Mouse (Mus musculus) G1E (cell line): ENCODE measurements around the gene Gm364. TPM values are rescaled to one million over a fixed set of nuclear protein-coding genes. Genes with fewer than 3 reads are reported as not detected.

ENCODE experiments used
- ATAC-seq: 2 replicates; pipeline ENCODE4 v1.8.0; 2016; ENCODE audit warnings: mild to moderate bottlenecking; ENCODE audit not compliant: insufficient number of reproducible peaks, poor library complexity, low FRiP score, severe bottlenecking; ENCODE audit errors: extremely low read depth
- DNase-seq: peaks from one replicate; pipeline ENCODE4 v3.0.0; 2012; ENCODE audit warnings: low spot score
- H3K27me3 ChIP-seq: 2 replicates; pipeline ENCODE4 v1.6.1; 2012; ENCODE audit warnings: mild to moderate bottlenecking, low read length, inconsistent platforms; ENCODE audit not compliant: insufficient read depth
- H3K36me3 ChIP-seq: replicated peaks from 2 replicates; pipeline ENCODE3; 2012; ENCODE audit warnings: mild to moderate bottlenecking, inconsistent platforms
- H3K4me1 ChIP-seq: 2 replicates; pipeline ENCODE4 v1.6.1; 2012; ENCODE audit warnings: low read depth, low read length, inconsistent platforms, mixed read lengths; ENCODE audit not compliant: insufficient read depth
- H3K4me3 ChIP-seq: 2 replicates; pipeline ENCODE4 v1.5.1; 2012; ENCODE audit warnings: low read depth, mild to moderate bottlenecking, inconsistent platforms, low read length, moderate library complexity, mixed read lengths
- H3K9me3 ChIP-seq: replicated peaks from 2 replicates; pipeline ENCODE4 v1.6.1; 2012; ENCODE audit warnings: inconsistent platforms
- CTCF ChIP-seq: IDR thresholded peaks from 2 replicates; pipeline ENCODE4 v1.5.1; 2012; ENCODE audit warnings: low read depth, low read length, inconsistent platforms, mixed read lengths
- GATA1 ChIP-seq: IDR thresholded peaks from 2 replicates; pipeline ENCODE4 v1.6.1; 2012; ENCODE audit warnings: borderline replicate concordance, low read length, inconsistent platforms, mixed read lengths
- GATA2 ChIP-seq: IDR thresholded peaks from 2 replicates; pipeline ENCODE4 v1.6.1; 2012; ENCODE audit warnings: low read depth, low read length, inconsistent platforms, borderline replicate concordance
- POLR2AphosphoS5 ChIP-seq: IDR thresholded peaks from 2 replicates; pipeline ENCODE4 v1.6.1; 2012; ENCODE audit warnings: low read depth, low read length, inconsistent platforms; ENCODE audit not compliant: insufficient replicate concordance
- TAL1 ChIP-seq: conservative IDR thresholded peaks from 2 replicates; pipeline ENCODE4 v1.6.1; 2012; ENCODE audit warnings: low read depth, low read length, inconsistent platforms, mixed read lengths
- polyA plus RNA-seq: library from polyadenylated mRNA; stranded (reverse); fragments of >175 nt; gene quantifications from 2 replicates; pipeline ENCODE4 v1.2.3, GENCODE M21; 2012
- total RNA-seq, 2 experiments: library from RNA; stranded (forward) in 1 of 2; stranded (reverse) in 1 of 2; fragments of 200-1000 nt in 1 of 2; fragments of >200 nt in 1 of 2; fragmentation: Nextera tagmentation in 1 of 2; gene quantifications; 2 replicates each; pipeline ENCODE4 v1.2.3; 2014 to 2017

Gm364 gene
- total and polyA plus RNA-seq, 3 experiments, result not detected

- Histone ChIP-seq H3K4me1 (no peaks in the 10 kb centered on the region), H3K36me3 (no peaks in the 10 kb centered on the region), H3K9me3 (no peaks in the 10 kb centered on the region), H3K27me3 (0 out of 2 replicates have a peak, but pooled peaks cover 3% of the 10 kb centered on the region), H3K4me3 (no peak overlapping the region)
- ATAC-seq (no peak), DNase-seq (peak; percentile 1)
- TF ChIP-seq TAL1 (no peak), POLR2AphosphoS5 (no peak), GATA1 (no peak), CTCF (no peak; the same call in 1 of the 2 replicates)
Measured at GRCm38 (mm10) chrX:57403651-57404050, 5.3 kb upstream of the Gm364 start.

GRCm38 (mm10) chrX:57431610-57432009 is 22.7 kb downstream of the Gm364 start:
- Histone ChIP-seq H3K4me1 (no peaks in the 10 kb centered on the region), H3K27me3 (no peaks in the 10 kb centered on the region), H3K36me3 (no peaks in the 10 kb centered on the region), H3K4me3 (no peak overlapping the region), H3K9me3 (no peaks in the 10 kb centered on the region)
- ATAC-seq (no peak), DNase-seq (peak; percentile 0)
- TF ChIP-seq POLR2AphosphoS5 (no peak), GATA1 (no peak), GATA2 (no peak), CTCF (no peak), TAL1 (no peak)

DNA sequence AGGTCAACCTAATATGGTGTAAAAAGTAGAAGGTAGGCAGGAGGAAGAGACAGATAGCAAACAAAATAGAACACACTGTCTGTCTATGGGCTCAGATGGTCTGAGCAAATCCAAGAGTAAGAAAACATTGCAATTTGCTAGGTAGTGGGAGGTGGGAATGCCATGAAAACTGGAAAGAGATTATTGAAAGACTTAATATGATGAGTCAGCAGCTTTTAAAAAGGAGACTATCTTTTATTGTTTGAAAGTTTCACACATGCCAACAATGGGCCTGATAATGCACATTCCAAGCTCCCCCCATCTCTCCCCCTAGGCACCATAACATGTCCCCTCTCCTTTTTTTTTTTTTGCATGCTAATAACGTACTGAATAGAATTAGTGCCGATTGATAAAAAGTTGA is 24.9 kb downstream of the Gm364 start:
- ATAC-seq, result no peak
- H3K9me3 ChIP-seq, result no peaks in the 10 kb centered on the region
- no peaks in the 10 kb centered on the region for H3K36me3 ChIP-seq
- no peak for TF ChIP-seq GATA1
- no peaks in the 10 kb centered on the region for H3K4me1 ChIP-seq
- no peak overlapping the region for H3K4me3 ChIP-seq
- H3K27me3 ChIP-seq, result no peaks in the 10 kb centered on the region
- no peak for DNase-seq

DNA sequence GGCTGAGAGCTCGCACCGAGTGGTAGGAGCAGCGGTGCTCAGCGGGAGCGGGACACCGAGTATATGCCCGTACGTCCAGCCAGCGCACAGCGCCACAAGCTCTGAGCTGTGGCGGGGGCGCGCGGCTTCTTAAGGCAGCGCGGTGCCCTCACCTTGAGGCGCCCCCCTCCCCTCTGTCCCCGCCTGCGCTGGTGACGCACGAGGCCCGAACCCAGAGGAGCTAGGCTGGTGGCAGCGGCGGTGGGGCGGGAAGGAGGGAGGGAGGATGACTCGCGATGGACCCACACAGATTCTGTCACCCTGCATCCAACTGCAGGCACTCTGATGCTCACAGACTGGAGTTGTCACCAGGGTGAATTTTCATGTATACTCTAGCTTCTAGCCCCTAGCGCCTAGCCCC is 94.7 kb downstream of the Gm364 start, which contains the start of gene Gpr101:
Gpr101 (minus strand) TSS at position 124 of the 400 bp plus-strand sequence.
- Histone ChIP-seq H3K9me3 (no peaks in the 10 kb centered on the region), H3K27me3 (no peaks in the 10 kb centered on the region), H3K4me1 (no peaks in the 10 kb centered on the region)

DNA sequence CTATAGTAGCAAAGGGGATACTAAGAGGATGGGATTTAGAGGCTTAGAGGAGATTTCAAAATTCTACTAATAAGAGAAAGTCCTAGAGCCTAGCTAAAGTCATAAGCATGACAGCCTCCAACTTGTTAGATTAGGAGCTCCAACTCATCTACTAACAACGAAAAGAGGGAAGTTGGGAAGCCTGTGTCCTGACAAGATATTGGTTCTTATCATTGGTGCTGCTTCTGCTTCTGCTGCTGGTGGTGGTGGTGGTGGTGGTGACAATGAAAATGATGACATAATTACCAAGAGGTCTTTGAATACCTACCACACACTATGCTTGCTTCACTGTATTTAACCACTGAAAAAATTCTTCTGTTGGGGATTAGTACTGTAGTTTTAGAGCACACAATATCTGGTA is 97.3 kb downstream of the Gm364 start:
- TF ChIP-seq GATA1 (no peak), POLR2AphosphoS5 (no peak), GATA2 (no peak), CTCF (no peak)
- H3K27me3 ChIP-seq, result no peaks in the 10 kb centered on the region
- no peaks in the 10 kb centered on the region for H3K4me1 ChIP-seq
- ATAC-seq, result no peak
- no peak for DNase-seq
- no peaks in the 10 kb centered on the region for H3K9me3 ChIP-seq
- H3K36me3 ChIP-seq, result no peaks in the 10 kb centered on the region
- H3K4me3 ChIP-seq, result no peak overlapping the region

More for the DNA sequence above, 94.7 kb downstream of the Gm364 start, which contains the start of gene Gpr101:
- ATAC-seq, result no peak
- H3K4me3 ChIP-seq, result no peak within 1 kb of the TSS
- DNase-seq, result no peak
- no peaks in the 10 kb centered on the region for H3K36me3 ChIP-seq
- TF ChIP-seq TAL1 (no peak), CTCF (no peak), POLR2AphosphoS5 (no peak), GATA2 (no peak), GATA1 (no peak)

- H3K4me3 ChIP-seq, result no peak overlapping the region
- H3K4me1 ChIP-seq, result no peaks in the 10 kb centered on the region
- DNase-seq (no peak), ATAC-seq (no peak)
- H3K9me3 ChIP-seq, result no peaks in the 10 kb centered on the region
- no peaks in the 10 kb centered on the region for H3K27me3 ChIP-seq
- H3K36me3 ChIP-seq, result no peaks in the 10 kb centered on the region
- TF ChIP-seq GATA1 (no peak), CTCF (no peak), POLR2AphosphoS5 (no peak), TAL1 (no peak), GATA2 (no peak)
Measured at GRCm38 (mm10) chrX:57521117-57522095, 112.5 kb downstream of the Gm364 start.

Other genes with a start within 250 kb of the Gm364 start
- not detected in 2 replicates for gene Cd40lg, start 197.0 kb upstream of the Gm364 start, total RNA-seq (2014; fragmentation: Nextera tagmentation)
- not detected in 2 replicates for gene Cd40lg, start 197.0 kb upstream of the Gm364 start, total RNA-seq (2017)
- gene Cd40lg, start 197.0 kb upstream of the Gm364 start, polyA plus RNA-seq, result not detected in 2 replicates
- gene Arhgef6, start 70.4 kb upstream of the Gm364 start, total RNA-seq (2014; fragmentation: Nextera tagmentation), result 7.2 and 9.2 TPM in 2 replicates
- 1.1 and 1.7 TPM in 2 replicates for gene Arhgef6, start 70.4 kb upstream of the Gm364 start, total RNA-seq (2017)
- gene Arhgef6, start 70.4 kb upstream of the Gm364 start, polyA plus RNA-seq, result 0.17 and 0.25 TPM in 2 replicates
- 99.9 and 103 TPM in 2 replicates for gene Rbmx, start 16.1 kb upstream of the Gm364 start, total RNA-seq (2014; fragmentation: Nextera tagmentation)
- gene Rbmx, start 16.1 kb upstream of the Gm364 start, total RNA-seq (2017), result 64.5 and 70.0 TPM in 2 replicates
- gene Rbmx, start 16.1 kb upstream of the Gm364 start, polyA plus RNA-seq, result 21.0 and 34.5 TPM in 2 replicates
- gene Gpr101, start 94.6 kb downstream of the Gm364 start, total RNA-seq (2014; fragmentation: Nextera tagmentation), result not detected in 2 replicates
- gene Gpr101, start 94.6 kb downstream of the Gm364 start, total RNA-seq (2017), result under 0.01 TPM in 1 of 2 replicates, not detected in the other
- gene Gpr101, start 94.6 kb downstream of the Gm364 start, polyA plus RNA-seq, result not detected in 2 replicates